Mouse (Mus musculus): ENCODE results near the gene Catsperz. TPM values are rescaled to one million over a fixed set of nuclear protein-coding genes. Genes with fewer than 3 reads are reported as not detected.

Catsperz gene
- total RNA-seq, 2 experiments from 2014 or later = 23.8 to 30.8 TPM

DNA sequence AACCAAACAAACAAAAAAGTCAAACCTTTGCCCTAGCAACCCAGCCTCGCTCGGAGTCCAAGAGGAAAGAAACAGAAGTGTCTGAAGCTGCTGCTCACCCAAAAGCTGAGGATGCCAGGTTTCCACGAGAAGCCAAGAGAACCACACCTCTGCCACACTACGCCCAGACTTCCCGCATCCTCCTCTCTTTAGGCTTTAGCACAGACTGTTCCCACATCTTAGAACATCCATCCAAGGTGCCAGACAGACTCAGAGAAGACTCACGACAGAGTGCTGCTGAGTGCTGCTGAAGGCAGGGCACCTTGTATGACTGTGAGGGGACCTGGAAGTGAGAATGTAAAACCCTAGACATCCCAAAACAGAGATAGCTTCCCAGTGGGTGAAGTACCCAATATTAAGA, 49.3 kb downstream of the Catsperz start:
- no peak for DNase-seq (ENCODE audit: low spot score in 2 of 2)
- intact Hi-C loops (cut with DNase I) = no loop called here

DNA sequence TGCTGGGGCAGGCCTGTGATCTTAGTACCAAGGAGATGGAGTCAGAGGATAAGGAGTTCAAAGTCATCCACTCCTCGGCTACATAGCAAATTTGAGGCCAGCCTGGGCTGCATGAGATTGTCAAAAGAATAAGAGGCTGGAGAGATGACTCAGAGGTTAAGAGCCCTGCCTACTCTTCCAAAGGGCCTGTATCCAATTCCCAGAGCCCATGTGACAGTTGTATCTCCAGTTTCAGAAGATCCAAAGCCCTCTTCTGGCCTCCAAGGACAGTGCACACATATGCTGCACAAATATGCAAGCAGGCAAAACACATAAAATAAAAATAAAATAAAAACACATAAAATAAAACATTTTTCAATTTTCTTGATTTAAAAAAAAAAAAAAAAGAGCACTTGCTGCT, 50.9 kb downstream of the Catsperz start:
- DNase-seq (ENCODE audit: low spot score in 2 of 2) = no peak
- intact Hi-C loops (cut with DNase I) = no loop called here

DNA sequence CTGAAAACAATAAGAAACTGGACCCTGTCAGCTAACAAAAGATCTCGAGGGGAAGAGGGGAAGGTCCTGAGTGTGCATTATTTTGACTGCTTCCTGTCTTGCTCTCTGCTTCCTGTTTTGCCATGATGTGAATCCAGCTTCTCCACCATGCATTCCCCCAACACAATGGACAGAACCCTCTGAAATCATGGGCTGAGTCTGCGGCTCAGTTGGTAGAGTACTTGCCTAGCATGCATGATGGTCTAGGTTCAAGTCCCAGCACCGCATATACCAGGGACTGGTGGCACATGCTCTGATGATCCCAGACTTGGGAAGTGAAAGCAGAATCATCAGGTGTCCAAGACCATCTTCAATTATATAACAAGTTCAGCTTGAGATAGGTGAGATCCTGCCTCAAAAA, 52.5 kb downstream of the Catsperz start:
- DNase-seq (ENCODE audit: low spot score in 2 of 2) = no peak
- intact Hi-C loops (cut with DNase I) = no loop called here

Small RNA genes within 50 kb of the gene (microRNA-seq; reads per million reads assigned to microRNA genes)
- gene Mir6990 = 8.1 reads per million, percentile 26 among the genes with 10 or more reads in this experiment

Other genes starting within 250 kb of the Catsperz start
- gene Rps6ka4, start 84.7 kb downstream of the Catsperz start, total RNA-seq (2021) = 10 to 100 TPM; 29.6 to 45.4 TPM
- gene Ccdc88b, start 67.2 kb downstream of the Catsperz start, total RNA-seq (2021) = 1 to 10 TPM; 2.3 to 3.7 TPM
- 10 to 100 TPM; 39.8 to 48.2 TPM for gene Trmt112, start 15.7 kb downstream of the Catsperz start, total RNA-seq (2021)
- gene Prdx5, start 15.3 kb downstream of the Catsperz start, total RNA-seq (2021) = 100 to 1,000 TPM; 341 to 382 TPM
- 10 to 100 TPM; 60.6 to 66.4 TPM for gene Esrra, start 3.6 kb downstream of the Catsperz start, total RNA-seq (2021)
- gene Kcnk4, start 9.1 kb upstream of the Catsperz start, total RNA-seq (2021) = 10 to 100 TPM; 34.9 to 37.0 TPM
- 10 to 100 TPM; 36.6 to 42.6 TPM for gene Bad, start 16.5 kb upstream of the Catsperz start, total RNA-seq (2021)
- 100 to 1,000 TPM in 1 of 2 experiments, 10 to 100 TPM in 1; 94.1 to 108 TPM for gene Gpr137, start 17.1 kb upstream of the Catsperz start, total RNA-seq (2021)
- 10 to 100 TPM; 51.5 to 55.6 TPM for gene Ppp1r14b, start 49.6 kb upstream of the Catsperz start, total RNA-seq (2021)
- gene Plcb3, start 51.1 kb upstream of the Catsperz start, total RNA-seq (2021) = 10 to 100 TPM in 1 of 2 experiments, 1 to 10 TPM in 1; 9.7 to 12.5 TPM
- gene Fkbp2, start 55.1 kb upstream of the Catsperz start, total RNA-seq (2021) = 100 to 1,000 TPM; 102 to 103 TPM
- 100 to 1,000 TPM in 1 of 2 experiments, 10 to 100 TPM in 1; 88.0 to 104 TPM for gene Vegfb, start 62.3 kb upstream of the Catsperz start, total RNA-seq (2021)
- gene Dnajc4, start 67.2 kb upstream of the Catsperz start, total RNA-seq (2021) = 10 to 100 TPM; 22.9 to 28.1 TPM
- gene Nudt22, start 70.7 kb upstream of the Catsperz start, total RNA-seq (2021) = 10 to 100 TPM; 12.5 to 16.8 TPM
- gene Trpt1, start 70.8 kb upstream of the Catsperz start, total RNA-seq (2021) = 10 to 100 TPM; 20.4 to 24.7 TPM
- gene Fermt3, start 94.1 kb upstream of the Catsperz start, total RNA-seq (2021) = 1 to 10 TPM; 3.7 to 4.9 TPM
- gene Stip1, start 114.6 kb upstream of the Catsperz start, total RNA-seq (2021) = 100 to 1,000 TPM; 179 to 201 TPM
- gene Macrod1, start 131.4 kb upstream of the Catsperz start, total RNA-seq (2021) = 10 to 100 TPM; 14.1 to 17.6 TPM
- gene Flrt1, start 180.3 kb upstream of the Catsperz start, total RNA-seq (2021) = 10 to 100 TPM; 36.2 to 41.7 TPM